Mouse (Mus musculus) forebrain, embryonic 14.5 days (tissue): ENCODE measurements at regions not wholly inside any gene's neighbourhood (a gene's known extent, or its start where the extent isn't known, plus 50 kb on each side); places are given as distances from the start of the nearest gene placed in this dataset.

Experiments
- ATAC-seq: fragments of 200-750 bp; cut with Nextera tagmentation; 2 replicates; pipeline ENCODE4 v1.8.0; 2017; ENCODE audit warnings: mild to moderate bottlenecking, moderate library complexity
- DNase-seq: peaks from one replicate; pipeline ENCODE4 v3.0.0-alpha.2; 2015; ENCODE audit warnings: low spot score
- H3K27ac ChIP-seq: fragments of 300-500 bp; sonication (generic); 2 replicates; pipeline ENCODE4 v1.5.1; 2014; ENCODE audit warnings: low read depth, mild to moderate bottlenecking, control low read depth, low read length, moderate library complexity
- H3K27me3 ChIP-seq: fragments of 300-500 bp; sonication (generic); replicated peaks from 2 replicates; pipeline ENCODE4 v1.6.1; 2014; ENCODE audit warnings: low read length, control low read depth, mixed read lengths; ENCODE audit not compliant: control insufficient read depth, insufficient read depth
- H3K36me3 ChIP-seq: fragments of 300-500 bp; sonication (generic); 2 replicates; pipeline ENCODE4 v1.6.1; 2014; ENCODE audit warnings: low read length, control low read depth; ENCODE audit not compliant: control insufficient read depth, insufficient read depth
- H3K4me1 ChIP-seq: fragments of 300-500 bp; sonication (generic); 2 replicates; pipeline ENCODE4 v1.6.1; 2014; ENCODE audit warnings: antibody characterized with exemption, low read length, control low read depth; ENCODE audit not compliant: control insufficient read depth, insufficient read depth
- H3K4me2 ChIP-seq: fragments of 300-500 bp; sonication (generic); 2 replicates; pipeline ENCODE4 v1.6.1; 2014; ENCODE audit warnings: mild to moderate bottlenecking, control low read depth, low read length
- H3K4me3 ChIP-seq: fragments of 300-500 bp; sonication (generic); 2 replicates; pipeline ENCODE4 v1.5.1; 2014; ENCODE audit warnings: low read depth, low read length, control low read depth
- H3K9ac ChIP-seq: fragments of 300-500 bp; sonication (generic); 2 replicates; pipeline ENCODE4 v1.6.1; 2014; ENCODE audit warnings: mild to moderate bottlenecking, low read length, control low read depth, moderate library complexity
- H3K9me3 ChIP-seq: fragments of 300-500 bp; sonication (generic); replicated peaks from 2 replicates; pipeline ENCODE4 v1.6.1; 2016; ENCODE audit warnings: low read length, control low read depth, mixed read lengths; ENCODE audit not compliant: control insufficient read depth
- WGBS: fragments of 180-500 bp; shearing (Covaris S2); extraction: QIAGEN DNeasy Blood & Tissue Kit; methylation state at CpG from one replicate; pipeline ENCODE4 v1.1.7; 2014; 5-methylcytosine and 5-hydroxymethylcytosine counted together

GRCm38 (mm10) chr11:114300611-114301319 lies 233.9 kb upstream of the Sdk2 start:
- no peak overlapping the region for H3K4me3 ChIP-seq
- peaks cover 23% of the 10 kb centered on the region for H3K4me1 ChIP-seq
- 59% methylated on average over 10 of the region's 10 CpGs for WGBS
- H3K27ac ChIP-seq: peak overlapping the region; percentile 17; the same call in 1 of the 2 replicates
- DNase-seq (peak; percentile 59), ATAC-seq (peak; percentile 77)
- H3K9ac ChIP-seq: no peak overlapping the region
- H3K36me3 ChIP-seq: no peaks in the 10 kb centered on the region
- H3K4me2 ChIP-seq: no peak overlapping the region
- H3K9me3 ChIP-seq: no peaks in the 10 kb centered on the region
- H3K27me3 ChIP-seq: no peaks in the 10 kb centered on the region

- no peaks in the 10 kb centered on the region for H3K27me3 ChIP-seq
- no peaks in the 10 kb centered on the region for H3K36me3 ChIP-seq
- H3K4me1 ChIP-seq: peaks cover 35% of the 10 kb centered on the region
- ATAC-seq: no peak
- 89% methylated on average over 10 of the region's 10 CpGs for WGBS
- no peak overlapping the region for H3K9ac ChIP-seq
- no peak overlapping the region for H3K4me2 ChIP-seq
- no peak for DNase-seq
- H3K4me3 ChIP-seq: no peak overlapping the region
- no peaks in the 10 kb centered on the region for H3K9me3 ChIP-seq
- H3K27ac ChIP-seq: no peak overlapping the region
Measured at GRCm38 (mm10) chr11:114296816-114297334, 230.0 kb upstream of the Sdk2 start.

GRCm38 (mm10) chr11:114294511-114295250 lies 227.8 kb upstream of the Sdk2 start:
- ATAC-seq (peak; percentile 93), DNase-seq (peak; percentile 84)
- no peak overlapping the region for H3K4me2 ChIP-seq
- no peak overlapping the region for H3K4me3 ChIP-seq
- H3K4me1 ChIP-seq: peaks cover 18% of the 10 kb centered on the region
- peak overlapping the region; percentile 53 for H3K27ac ChIP-seq
- H3K36me3 ChIP-seq: no peaks in the 10 kb centered on the region
- H3K27me3 ChIP-seq: no peaks in the 10 kb centered on the region
- H3K9me3 ChIP-seq: no peaks in the 10 kb centered on the region
- no peak overlapping the region for H3K9ac ChIP-seq
- 38% methylated on average over 5 of the region's 5 CpGs for WGBS

- no peak for DNase-seq
- Histone ChIP-seq H3K4me3 (no peak overlapping the region), H3K36me3 (no peaks in the 10 kb centered on the region), H3K4me1 (peaks cover 22% of the 10 kb centered on the region), H3K9me3 (no peaks in the 10 kb centered on the region), H3K4me2 (no peak overlapping the region), H3K27me3 (no peaks in the 10 kb centered on the region), H3K27ac (no peak overlapping the region), H3K9ac (no peak overlapping the region)
- no peak for ATAC-seq
- 94% methylated on average over 5 of the region's 5 CpGs for WGBS
Measured at GRCm38 (mm10) chr11:114291258-114291657, 224.4 kb upstream of the Sdk2 start.

GRCm38 (mm10) chr11:114289946-114290345 lies 223.1 kb upstream of the Sdk2 start:
- 71% methylated on average over 1 of the region's 1 CpGs for WGBS
- Histone ChIP-seq H3K9me3 (no peaks in the 10 kb centered on the region), H3K4me1 (peaks cover 14% of the 10 kb centered on the region; the same call in 1 of the 2 replicates), H3K4me2 (no peak overlapping the region), H3K27ac (no peak overlapping the region), H3K4me3 (no peak overlapping the region), H3K27me3 (no peaks in the 10 kb centered on the region), H3K9ac (no peak overlapping the region), H3K36me3 (no peaks in the 10 kb centered on the region)
- ATAC-seq (no peak), DNase-seq (peak; percentile 37)

GRCm38 (mm10) chr11:114284820-114285666 lies 218.2 kb upstream of the Sdk2 start:
- Histone ChIP-seq H3K27me3 (no peaks in the 10 kb centered on the region), H3K4me1 (0 out of 2 replicates have a peak, but pooled peaks cover 3% of the 10 kb centered on the region), H3K9me3 (no peaks in the 10 kb centered on the region), H3K36me3 (no peaks in the 10 kb centered on the region), H3K4me3 (no peak overlapping the region), H3K4me2 (no peak overlapping the region), H3K27ac (peak overlapping the region; percentile 55; the same call in 1 of the 2 replicates), H3K9ac (no peak overlapping the region)
- DNase-seq: peak; percentile 63
- 72% methylated on average over 20 of the region's 20 CpGs for WGBS
- peak; percentile 77 for ATAC-seq

- H3K4me3 ChIP-seq: no peak overlapping the region
- 51% methylated on average over 4 of the region's 5 CpGs for WGBS
- H3K9me3 ChIP-seq: no peaks in the 10 kb centered on the region
- 0 out of 2 replicates have a peak, but pooled peaks cover 3% of the 10 kb centered on the region for H3K4me1 ChIP-seq
- peak; percentile 52 for DNase-seq
- no peak overlapping the region for H3K4me2 ChIP-seq
- H3K36me3 ChIP-seq: no peaks in the 10 kb centered on the region
- no peak overlapping the region for H3K9ac ChIP-seq
- no peak overlapping the region for H3K27ac ChIP-seq
- ATAC-seq: no peak
- no peaks in the 10 kb centered on the region for H3K27me3 ChIP-seq
Measured at GRCm38 (mm10) chr11:114283208-114283607, 216.4 kb upstream of the Sdk2 start.

GRCm38 (mm10) chr11:114282566-114282965 lies 215.7 kb upstream of the Sdk2 start:
- H3K36me3 ChIP-seq: no peaks in the 10 kb centered on the region
- H3K9ac ChIP-seq: no peak overlapping the region
- peaks cover 3% of the 10 kb centered on the region; the same call in 1 of the 2 replicates for H3K4me1 ChIP-seq
- H3K27me3 ChIP-seq: no peaks in the 10 kb centered on the region
- no peak overlapping the region for H3K27ac ChIP-seq
- H3K4me2 ChIP-seq: no peak overlapping the region
- no peak overlapping the region for H3K4me3 ChIP-seq
- ATAC-seq (no peak), DNase-seq (no peak)
- 87% methylated on average over 5 of the region's 5 CpGs for WGBS
- no peaks in the 10 kb centered on the region for H3K9me3 ChIP-seq
